Mouse (Mus musculus): ENCODE measurements around the gene Anxa6.

The Anxa6 gene

GRCm38 (mm10) chr11:54998284-54998683, 35.0 kb downstream of the Anxa6 start:
- DNase-seq (ENCODE audit: low spot score), result peak; percentile 26

GRCm38 (mm10) chr11:54996176-54996575, 37.1 kb downstream of the Anxa6 start:
- no peak for DNase-seq (ENCODE audit: low spot score)

- DNase-seq (ENCODE audit: low spot score), result no peak
These were observed 43.3 kb downstream of the Anxa6 start for GRCm38 (mm10) chr11:54989920-54990319.

DNA sequence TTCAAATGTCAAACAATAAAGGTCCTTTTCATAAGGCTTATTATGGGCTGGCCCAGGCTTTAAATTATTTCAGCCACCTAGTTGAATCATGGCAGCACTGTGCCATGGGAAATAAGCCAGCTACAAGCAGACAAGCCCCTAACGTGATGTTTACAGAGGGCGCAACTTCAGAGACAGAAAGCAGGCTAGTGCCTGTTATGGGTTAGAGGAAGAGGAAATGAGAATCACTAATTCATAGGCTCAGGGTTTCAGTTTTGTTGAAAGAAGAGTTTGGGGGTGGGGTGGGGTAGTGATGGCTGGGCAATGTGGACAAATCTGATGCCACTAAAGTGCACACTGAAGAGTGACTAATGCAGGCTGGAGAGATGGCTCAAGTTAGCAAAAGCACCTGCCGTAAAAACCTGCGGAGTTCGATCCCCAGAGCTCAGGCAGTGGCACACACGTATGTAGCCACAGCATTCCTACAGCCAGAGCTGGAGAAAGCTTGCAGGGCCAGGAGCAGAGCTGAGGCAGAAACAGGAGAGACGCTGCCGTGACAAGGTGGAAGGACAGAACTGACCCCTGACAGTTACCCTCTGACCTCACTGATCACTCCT, 44.4 kb downstream of the Anxa6 start:
- no peak for DNase-seq (ENCODE audit: low spot score)

DNA sequence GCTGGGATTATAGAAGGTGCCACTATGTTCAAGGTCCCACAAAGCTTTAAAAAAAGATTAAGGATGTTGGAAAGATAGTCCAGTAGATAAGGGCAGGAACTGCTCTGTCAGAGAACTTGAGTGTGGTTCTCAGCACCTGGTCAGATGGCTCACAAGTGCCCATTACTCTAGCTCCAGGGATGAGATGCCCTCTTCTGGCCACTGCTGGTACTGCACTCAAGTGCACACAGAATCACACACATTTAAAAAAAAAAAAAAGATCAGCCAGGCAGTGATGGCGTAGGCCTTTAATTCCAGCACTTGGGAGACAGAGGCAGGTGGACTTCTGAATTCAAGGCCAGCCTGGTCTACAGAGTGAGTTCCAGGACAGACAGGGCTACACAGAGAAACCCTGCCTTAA, 45.3 kb downstream of the Anxa6 start:
- DNase-seq (ENCODE audit: low spot score), result peak; percentile 57

- no peak for DNase-seq (ENCODE audit: low spot score)
These were observed 48.2 kb downstream of the Anxa6 start for GRCm38 (mm10) chr11:54985086-54985485.

DNA sequence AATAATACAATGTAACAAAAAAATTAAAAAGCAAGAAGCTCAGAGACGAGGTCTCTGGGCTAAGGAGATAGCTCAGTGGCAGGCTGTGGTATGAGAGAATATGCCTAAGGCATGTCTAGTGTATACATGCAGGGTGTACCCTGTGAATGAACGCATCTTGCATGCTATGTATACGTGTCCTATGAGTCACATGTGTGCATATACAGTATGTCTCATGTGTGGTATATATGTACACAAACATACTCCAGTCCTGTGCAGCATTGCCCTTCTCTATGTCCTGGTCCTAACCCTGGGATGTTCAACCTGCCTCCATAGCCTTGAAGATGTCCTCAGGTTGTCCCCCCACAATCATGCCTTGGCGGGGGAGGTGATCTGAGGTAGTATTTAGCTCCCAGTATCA, 48.7 kb downstream of the Anxa6 start:
- DNase-seq (ENCODE audit: low spot score), result no peak

DNA sequence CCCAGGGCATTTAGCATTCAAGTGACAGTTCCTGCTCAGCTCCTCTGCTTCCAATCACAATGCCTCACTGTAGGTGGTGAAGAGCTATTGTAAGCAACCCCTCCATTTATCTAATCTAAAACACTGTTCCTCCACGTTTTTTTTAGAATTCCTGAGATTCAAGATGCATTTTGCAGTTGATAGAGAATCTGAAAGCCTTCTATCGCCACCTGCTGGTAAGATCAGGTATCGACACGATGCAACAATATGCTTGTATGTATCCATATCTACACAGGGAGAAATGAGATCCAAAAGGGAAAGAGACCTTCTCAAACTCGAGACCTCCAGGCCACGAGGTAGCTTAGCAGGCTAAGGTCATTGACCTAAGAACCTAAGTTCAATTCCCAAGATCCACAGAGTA, 49.2 kb downstream of the Anxa6 start:
- peak; percentile 45 for DNase-seq (ENCODE audit: low spot score)

DNA sequence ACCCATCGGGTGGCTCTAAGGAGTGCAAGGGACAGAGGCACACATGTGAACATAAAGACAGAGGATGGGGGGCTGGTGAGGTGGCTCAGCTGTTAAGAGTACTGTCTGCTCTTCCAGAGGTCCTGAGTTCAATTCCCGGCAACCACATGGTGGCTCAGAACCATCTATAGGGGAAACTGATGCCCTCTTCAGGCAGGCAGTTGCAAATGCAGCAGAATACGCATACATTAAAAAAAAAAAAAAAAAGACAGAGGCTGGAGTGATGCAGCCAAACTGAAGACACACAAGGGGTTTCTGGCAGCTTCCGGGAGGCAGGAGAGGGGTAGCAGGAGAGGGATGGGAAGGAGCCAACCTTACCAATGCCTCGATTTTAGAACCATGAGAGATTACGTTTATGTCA, 50.7 kb downstream of the Anxa6 start:
- no peak for DNase-seq (ENCODE audit: low spot score)

DNA sequence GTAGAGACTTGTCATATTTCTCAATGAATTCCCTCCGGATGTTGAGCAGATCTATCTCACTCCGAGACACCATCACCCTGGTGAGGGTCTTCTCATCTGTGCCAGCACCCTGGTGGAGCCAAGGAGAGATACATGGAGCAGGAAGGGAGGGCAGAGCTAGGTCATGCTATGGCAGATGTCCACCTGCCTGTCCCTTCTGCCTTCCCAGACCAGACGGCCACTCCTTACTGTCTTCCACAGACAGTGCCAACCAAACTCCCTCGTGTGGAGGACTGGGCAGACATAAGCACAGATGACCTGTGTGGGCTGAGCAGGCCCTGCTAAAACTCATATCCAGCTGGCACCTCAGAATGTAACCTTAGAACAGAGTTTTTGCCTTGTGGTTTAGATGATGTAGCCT, 51.6 kb downstream of the Anxa6 start:
- DNase-seq (ENCODE audit: low spot score), result no peak

DNA sequence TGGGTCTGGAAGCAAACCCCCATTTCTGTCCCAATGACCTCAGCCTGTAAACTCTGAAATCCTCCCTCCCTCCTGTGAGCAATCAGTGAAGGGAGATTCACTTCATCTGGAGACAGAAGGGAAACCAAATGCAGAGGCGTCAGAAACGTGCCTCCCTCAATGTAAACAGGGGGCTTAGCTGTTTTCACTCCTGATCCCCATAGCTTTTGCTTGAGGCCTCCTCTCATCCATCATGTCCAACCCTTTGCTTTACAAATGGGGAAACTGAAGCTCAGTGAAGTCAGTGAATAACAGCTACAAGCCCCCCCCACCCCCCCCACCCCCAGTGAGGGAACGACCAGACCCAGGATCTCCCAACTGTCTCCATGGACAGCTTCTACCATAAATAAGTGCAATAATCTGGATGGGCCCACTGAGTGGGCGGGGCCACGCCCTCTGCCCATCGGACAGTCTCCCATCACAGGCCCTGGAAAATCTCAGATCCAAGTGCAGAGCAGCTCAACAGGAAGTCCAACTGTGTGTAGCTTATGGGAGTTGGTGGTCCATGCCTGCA, 55.8 kb downstream of the Anxa6 start:
- no peak for DNase-seq (ENCODE audit: low spot score)

DNA sequence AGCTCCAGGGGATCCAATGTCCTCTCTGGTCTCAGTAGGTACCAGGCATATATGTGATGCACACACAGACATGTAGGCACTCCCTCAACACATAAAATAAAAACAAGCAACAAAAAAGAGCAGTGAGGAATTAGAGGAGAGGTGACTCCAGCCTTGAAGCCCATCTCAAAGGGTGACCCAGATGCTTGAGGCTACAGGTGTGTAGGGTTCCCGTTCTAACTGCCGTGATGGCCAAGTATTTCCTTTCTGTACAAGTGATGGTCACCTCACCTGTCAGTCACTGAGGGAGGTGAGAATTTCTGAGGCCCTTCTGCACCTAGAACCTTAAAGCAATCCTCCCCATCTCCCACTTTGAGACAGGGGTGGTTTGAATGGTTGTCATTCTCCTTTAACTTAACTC, 56.9 kb downstream of the Anxa6 start:
- no peak for DNase-seq (ENCODE audit: low spot score)

GRCm38 (mm10) chr11:54975756-54976155, 57.5 kb downstream of the Anxa6 start:
- DNase-seq (ENCODE audit: low spot score), result no peak

DNA sequence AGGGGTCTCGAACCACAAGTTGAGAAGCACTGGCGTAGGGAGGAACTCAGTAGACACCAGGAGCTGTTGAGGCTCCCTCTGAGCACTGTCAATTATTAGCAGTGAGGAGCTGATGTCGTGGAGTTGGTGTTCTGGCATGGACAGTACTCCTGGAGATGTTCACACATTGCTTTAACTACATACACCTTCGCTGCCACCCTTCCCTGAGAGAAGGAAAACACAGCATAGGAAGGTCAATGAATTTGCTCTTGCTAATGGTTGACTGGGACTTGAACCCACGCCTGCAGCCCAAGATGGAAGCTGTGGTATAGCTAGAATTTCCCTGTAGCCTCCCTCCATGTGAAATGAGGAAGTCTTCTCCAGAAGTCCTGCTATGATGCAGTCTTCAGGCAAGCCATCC, 57.9 kb downstream of the Anxa6 start:
- no peak for DNase-seq (ENCODE audit: low spot score)

- no peak for DNase-seq (ENCODE audit: low spot score)
These were observed 58.6 kb downstream of the Anxa6 start for GRCm38 (mm10) chr11:54974639-54975038.

DNA sequence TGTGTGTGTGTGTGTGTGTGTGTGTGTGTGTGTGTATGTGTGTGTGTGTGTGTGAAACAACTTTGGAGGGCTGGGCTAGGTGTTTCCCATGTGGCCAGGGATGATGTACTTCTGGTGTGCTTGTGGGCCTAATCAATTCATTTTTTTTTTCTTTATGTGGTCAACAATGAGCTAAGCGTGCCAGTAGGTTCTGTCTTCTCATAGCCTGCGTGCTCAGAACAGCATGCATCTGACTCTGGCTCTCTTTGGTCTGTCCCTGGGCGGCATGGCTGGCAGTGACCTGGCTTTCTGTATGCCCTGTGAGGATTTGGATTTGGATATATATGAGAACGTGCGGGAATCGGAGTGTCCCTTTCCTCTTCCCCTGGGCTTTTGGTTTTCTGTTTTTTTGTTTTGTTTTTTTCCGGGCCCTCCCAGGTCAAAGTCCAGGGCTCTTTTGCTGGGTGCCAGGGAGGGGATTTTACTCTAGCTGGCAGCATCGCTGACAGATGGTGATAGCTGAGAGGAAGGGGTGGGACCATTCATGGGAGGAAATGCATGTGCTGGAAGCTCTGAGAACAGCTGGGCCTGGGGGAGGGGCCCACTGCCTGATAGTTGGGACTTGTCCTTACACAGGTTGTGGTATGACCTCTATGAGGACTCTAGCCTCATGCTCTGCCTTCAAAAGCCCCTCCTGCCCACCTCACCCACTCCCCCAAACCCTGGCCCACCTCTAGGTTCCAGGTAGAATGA, 59.6 kb downstream of the Anxa6 start:
- no peak for DNase-seq (ENCODE audit: low spot score)

- DNase-seq (ENCODE audit: low spot score), result no peak
These were observed 60.5 kb downstream of the Anxa6 start for GRCm38 (mm10) chr11:54972789-54973188.

DNA sequence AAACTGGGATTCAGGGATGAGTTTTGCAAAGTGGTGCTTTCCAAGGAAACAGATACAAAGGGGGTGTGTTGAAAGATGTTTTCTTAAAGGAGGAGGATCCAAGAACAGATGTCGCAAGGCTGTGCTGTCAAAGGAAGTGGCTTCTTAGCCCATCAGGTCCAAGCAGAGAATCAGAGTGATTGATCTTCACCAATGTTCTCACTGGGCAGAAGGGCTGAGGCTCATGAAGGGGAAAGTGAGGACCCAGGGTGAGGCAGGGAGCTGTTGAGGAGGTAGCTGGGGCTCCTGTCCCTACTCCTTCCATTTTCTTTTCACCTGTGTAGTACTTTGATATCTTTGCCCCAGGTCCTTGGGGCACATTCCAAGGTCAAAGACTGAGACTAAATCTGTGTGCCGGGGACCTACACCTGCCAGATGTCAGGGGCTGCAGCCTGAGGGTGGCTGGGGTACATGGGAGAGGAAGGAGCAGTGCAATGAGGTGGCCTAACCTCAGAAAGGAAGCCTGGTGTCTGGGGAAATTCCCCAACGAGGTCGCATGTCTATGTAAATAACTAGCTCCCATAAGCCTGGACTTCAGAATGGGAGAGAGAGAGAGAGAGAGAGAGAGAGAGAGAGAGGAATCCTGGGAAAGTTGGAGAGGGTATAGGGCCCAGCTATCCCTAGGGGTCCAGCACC, 61.1 kb downstream of the Anxa6 start:
- DNase-seq (ENCODE audit: low spot score), result no peak

DNA sequence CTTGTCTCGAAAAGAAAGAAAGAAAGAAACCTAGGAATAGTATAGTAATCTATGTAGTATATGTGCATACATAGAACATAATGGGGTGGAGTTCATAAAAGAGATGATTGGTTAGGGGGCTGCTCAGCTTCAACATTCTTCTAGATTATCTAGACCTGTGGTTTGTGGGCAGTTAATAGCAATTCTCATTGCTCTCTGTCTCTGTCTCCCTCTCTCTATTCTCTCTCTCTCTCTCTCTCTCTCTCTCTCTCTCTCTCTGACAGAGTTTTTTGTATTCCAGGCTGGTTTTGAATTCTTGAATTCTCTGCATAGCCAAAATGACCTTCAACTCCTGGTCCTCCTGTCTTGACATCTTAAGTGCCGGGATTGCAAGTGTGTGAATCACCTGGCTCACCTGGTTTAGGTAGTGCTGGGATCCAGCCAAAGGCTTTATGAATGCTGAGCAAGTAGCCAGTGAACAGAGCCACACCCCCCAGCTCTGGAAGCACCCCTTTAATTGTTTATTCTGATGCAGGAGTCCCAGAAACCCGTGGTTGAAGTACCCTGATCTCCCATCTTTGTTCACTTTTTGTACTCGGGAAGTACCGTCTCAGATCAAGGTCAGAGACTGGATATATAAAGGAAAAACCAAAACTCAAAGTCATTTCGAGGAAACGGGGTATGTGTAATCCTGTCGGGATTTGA, 61.7 kb downstream of the Anxa6 start:
- DNase-seq (ENCODE audit: low spot score), result no peak

- DNase-seq (ENCODE audit: low spot score), result no peak
These were observed 68.0 kb downstream of the Anxa6 start for GRCm38 (mm10) chr11:54965234-54965633.

GRCm38 (mm10) chr11:54962810-54963209, 70.4 kb downstream of the Anxa6 start, which contains the start of gene Tnip1:
Gene Tnip1 (minus strand): TSS chr11:54962917.
- no peak for DNase-seq (ENCODE audit: low spot score)

- no peak for DNase-seq (ENCODE audit: low spot score)
These were observed 71.3 kb downstream of the Anxa6 start for GRCm38 (mm10) chr11:54961921-54962320.
